Mouse (Mus musculus): ENCODE measurements around the gene Dnmbp. TPM values are rescaled to one million over a fixed set of nuclear protein-coding genes. Genes with fewer than 3 reads are reported as not detected.

Gene Dnmbp
- polyA plus RNA-seq, 1 experiment from 2014 or later, result 4.2 TPM

DNA sequence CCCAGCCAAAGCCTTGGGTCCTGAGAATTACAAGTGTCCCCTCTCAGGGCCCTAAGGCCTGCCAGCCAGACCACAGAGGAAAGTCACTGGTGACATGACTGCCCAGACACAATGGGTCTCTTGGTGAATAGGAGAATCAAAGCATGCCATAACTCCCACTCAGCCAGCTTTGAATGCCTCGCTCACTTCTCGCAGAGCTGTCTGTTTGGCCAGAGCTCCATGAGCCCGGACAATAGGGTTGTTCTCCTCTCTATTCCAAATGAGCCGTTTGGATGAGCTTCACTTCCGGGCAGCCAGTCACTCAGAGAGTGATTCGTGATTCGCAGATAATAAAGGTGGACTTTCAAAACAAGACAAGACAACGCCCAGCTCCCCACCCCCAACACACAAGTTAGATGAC lies 34.9 kb downstream of the Dnmbp start:
- H3K9ac ChIP-seq, result no peak overlapping the region
- no peaks in the 10 kb centered on the region for H3K9me3 ChIP-seq (replicated peaks)
- no peak overlapping the region for H3K27ac ChIP-seq
- H3K27me3 ChIP-seq (replicated peaks), result no peaks in the 10 kb centered on the region
- no peak overlapping the region for H3K4me3 ChIP-seq
- no peaks in the 10 kb centered on the region for H3K4me1 ChIP-seq
- H3K36me3 ChIP-seq, result peaks cover 25% of the 10 kb centered on the region
- no peak overlapping the region for H3K4me2 ChIP-seq
- no peak for ATAC-seq
- WGBS (ENCODE audit: insufficient replicate concordance), result 79% methylated on average over 8 of the region's 8 CpGs

- H3K36me3 ChIP-seq, result peaks cover 27% of the 10 kb centered on the region
- WGBS (ENCODE audit: insufficient replicate concordance), result 76% methylated on average over 11 of the region's 11 CpGs
- no peak overlapping the region for H3K27ac ChIP-seq
- no peaks in the 10 kb centered on the region for H3K9me3 ChIP-seq (replicated peaks)
- no peak overlapping the region for H3K4me2 ChIP-seq
- H3K4me1 ChIP-seq, result no peaks in the 10 kb centered on the region
- no peaks in the 10 kb centered on the region for H3K27me3 ChIP-seq (replicated peaks)
- no peak overlapping the region for H3K4me3 ChIP-seq
- no peak overlapping the region for H3K9ac ChIP-seq
- no peak for ATAC-seq
Observed at GRCm38 (mm10) chr19:43904327-43904726, 35.7 kb downstream of the Dnmbp start.

- H3K27ac ChIP-seq, result no peak overlapping the region
- no peak overlapping the region for H3K9ac ChIP-seq
- peaks cover 24% of the 10 kb centered on the region for H3K36me3 ChIP-seq
- ATAC-seq, result no peak
- H3K27me3 ChIP-seq (replicated peaks), result no peaks in the 10 kb centered on the region
- H3K4me1 ChIP-seq, result peaks cover 7% of the 10 kb centered on the region; the same call in 1 of the 2 replicates
- 58% methylated on average over 12 of the region's 12 CpGs for WGBS (ENCODE audit: insufficient replicate concordance)
- no peaks in the 10 kb centered on the region for H3K9me3 ChIP-seq (replicated peaks)
- H3K4me2 ChIP-seq, result no peak overlapping the region
- no peak overlapping the region for H3K4me3 ChIP-seq
Observed at GRCm38 (mm10) chr19:43902887-43903286, 37.1 kb downstream of the Dnmbp start.

GRCm38 (mm10) chr19:43900690-43901089 lies 39.3 kb downstream of the Dnmbp start:
- Histone ChIP-seq H3K4me1 (peaks cover 7% of the 10 kb centered on the region; the same call in 1 of the 2 replicates), H3K27ac (no peak overlapping the region), H3K9me3 (replicated peaks) (no peaks in the 10 kb centered on the region), H3K4me2 (no peak overlapping the region), H3K4me3 (no peak overlapping the region), H3K9ac (no peak overlapping the region), H3K27me3 (replicated peaks) (no peaks in the 10 kb centered on the region), H3K36me3 (peaks cover 21% of the 10 kb centered on the region)
- ATAC-seq, result no peak
- WGBS (ENCODE audit: insufficient replicate concordance), result 74% methylated on average over 9 of the region's 9 CpGs

- Histone ChIP-seq H3K4me1 (peaks cover 7% of the 10 kb centered on the region; the same call in 1 of the 2 replicates), H3K27ac (no peak overlapping the region), H3K27me3 (replicated peaks) (no peaks in the 10 kb centered on the region), H3K9ac (no peak overlapping the region), H3K36me3 (peaks cover 21% of the 10 kb centered on the region), H3K4me3 (no peak overlapping the region), H3K9me3 (replicated peaks) (no peaks in the 10 kb centered on the region), H3K4me2 (no peak overlapping the region)
- ATAC-seq, result no peak
- 58% methylated on average over 10 of the region's 10 CpGs for WGBS (ENCODE audit: insufficient replicate concordance)
Observed at GRCm38 (mm10) chr19:43898547-43898946, 41.4 kb downstream of the Dnmbp start.

DNA sequence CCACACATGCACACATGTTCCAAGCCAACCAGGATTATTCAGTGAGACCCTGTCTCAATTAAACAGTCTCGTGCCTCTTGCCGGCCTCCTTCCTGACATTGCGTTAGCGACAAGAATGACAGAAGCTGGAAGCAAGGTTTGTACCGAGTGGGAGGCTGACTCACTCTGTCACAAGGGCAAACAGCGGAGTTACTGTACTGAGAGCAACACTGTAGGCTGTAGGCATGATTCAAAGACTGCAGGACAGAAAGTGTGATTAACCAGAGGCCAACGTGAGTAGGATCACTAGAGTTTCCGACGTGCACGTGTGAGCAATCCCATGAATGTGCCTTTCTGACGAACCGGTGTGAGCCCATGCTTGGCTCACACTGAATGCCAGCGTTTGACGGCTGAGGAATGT lies 43.5 kb downstream of the Dnmbp start:
- H3K36me3 ChIP-seq, result peaks cover 13% of the 10 kb centered on the region; the same call in 1 of the 2 replicates
- H3K27ac ChIP-seq, result no peak overlapping the region
- H3K4me1 ChIP-seq, result peaks cover 7% of the 10 kb centered on the region; the same call in 1 of the 2 replicates
- no peak overlapping the region for H3K4me2 ChIP-seq
- H3K9me3 ChIP-seq (replicated peaks), result no peaks in the 10 kb centered on the region
- no peak overlapping the region for H3K9ac ChIP-seq
- H3K27me3 ChIP-seq (replicated peaks), result no peaks in the 10 kb centered on the region
- WGBS (ENCODE audit: insufficient replicate concordance), result 81% methylated on average over 14 of the region's 14 CpGs
- H3K4me3 ChIP-seq, result no peak overlapping the region
- no peak for ATAC-seq

GRCm38 (mm10) chr19:43895951-43896350 lies 44.0 kb downstream of the Dnmbp start:
- peaks cover 7% of the 10 kb centered on the region; the same call in 1 of the 2 replicates for H3K4me1 ChIP-seq
- H3K9me3 ChIP-seq (replicated peaks), result no peaks in the 10 kb centered on the region
- H3K27ac ChIP-seq, result no peak overlapping the region
- 76% methylated on average over 5 of the region's 5 CpGs for WGBS (ENCODE audit: insufficient replicate concordance)
- H3K4me2 ChIP-seq, result no peak overlapping the region
- H3K27me3 ChIP-seq (replicated peaks), result no peaks in the 10 kb centered on the region
- peaks cover 8% of the 10 kb centered on the region; the same call in 1 of the 2 replicates for H3K36me3 ChIP-seq
- H3K4me3 ChIP-seq, result no peak overlapping the region
- H3K9ac ChIP-seq, result no peak overlapping the region
- no peak for ATAC-seq

DNA sequence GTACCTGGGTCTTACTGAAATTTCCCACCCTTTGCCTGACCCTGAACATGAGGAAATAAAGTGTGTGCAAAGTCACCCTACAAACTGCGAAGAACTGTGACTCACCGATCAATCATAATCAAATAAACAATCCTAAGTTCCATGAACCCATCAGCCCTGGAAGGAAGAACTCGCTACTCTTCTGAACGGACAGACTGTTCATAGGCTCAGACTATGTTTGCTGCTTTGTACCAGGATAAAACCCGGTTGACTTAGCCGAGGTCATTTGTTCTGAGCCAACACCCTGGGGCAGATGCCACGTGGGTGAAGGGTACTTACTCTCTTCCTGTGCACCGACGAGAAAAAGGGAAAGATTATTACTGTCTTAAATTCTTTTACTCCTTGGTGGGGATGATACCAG lies 45.2 kb downstream of the Dnmbp start:
- H3K4me2 ChIP-seq, result no peak overlapping the region

GRCm38 (mm10) chr19:43894070-43894469 lies 45.9 kb downstream of the Dnmbp start:
- no peak for ATAC-seq
- H3K9me3 ChIP-seq (replicated peaks), result no peaks in the 10 kb centered on the region
- 43% methylated on average over 7 of the region's 7 CpGs for WGBS (ENCODE audit: insufficient replicate concordance)
- no peaks in the 10 kb centered on the region for H3K36me3 ChIP-seq
- no peak overlapping the region for H3K27ac ChIP-seq
- no peak overlapping the region for H3K9ac ChIP-seq
- peaks cover 12% of the 10 kb centered on the region; the same call in 1 of the 2 replicates for H3K4me1 ChIP-seq
- H3K4me2 ChIP-seq, result 0 out of 2 replicates have a peak overlapping the region, but pooled peaks have one; percentile 4
- no peaks in the 10 kb centered on the region for H3K27me3 ChIP-seq (replicated peaks)
- H3K4me3 ChIP-seq, result no peak overlapping the region

More for the DNA sequence above, 45.2 kb downstream of the Dnmbp start:
- no peak overlapping the region for H3K27ac ChIP-seq
- H3K4me3 ChIP-seq, result no peak overlapping the region
- H3K27me3 ChIP-seq (replicated peaks), result no peaks in the 10 kb centered on the region
- H3K9ac ChIP-seq, result no peak overlapping the region
- no peak for ATAC-seq
- peaks cover 12% of the 10 kb centered on the region; the same call in 1 of the 2 replicates for H3K4me1 ChIP-seq
- no peaks in the 10 kb centered on the region for H3K9me3 ChIP-seq (replicated peaks)
- WGBS (ENCODE audit: insufficient replicate concordance), result 64% methylated on average over 9 of the region's 9 CpGs
- peaks cover under 1% of the 10 kb centered on the region; the same call in 1 of the 2 replicates for H3K36me3 ChIP-seq

- Histone ChIP-seq H3K4me1 (0 out of 2 replicates have a peak, but pooled peaks cover 4% of the 10 kb centered on the region), H3K9ac (no peak overlapping the region), H3K4me3 (no peak overlapping the region), H3K27ac (0 out of 2 replicates have a peak overlapping the region, but pooled peaks have one; percentile 14), H3K4me2 (0 out of 2 replicates have a peak overlapping the region, but pooled peaks have one; percentile 12), H3K36me3 (no peaks in the 10 kb centered on the region), H3K9me3 (replicated peaks) (no peaks in the 10 kb centered on the region), H3K27me3 (replicated peaks) (no peaks in the 10 kb centered on the region)
- 0 out of 2 replicates have a peak, but pooled peaks have one; percentile 30 for ATAC-seq
- 60% methylated on average over 5 of the region's 5 CpGs for WGBS (ENCODE audit: insufficient replicate concordance)
Observed at GRCm38 (mm10) chr19:43890487-43890886, 49.5 kb downstream of the Dnmbp start.

GRCm38 (mm10) chr19:43887725-43888124 lies 52.3 kb downstream of the Dnmbp start:
- no peak overlapping the region for H3K4me3 ChIP-seq
- ATAC-seq, result no peak
- no peaks in the 10 kb centered on the region for H3K36me3 ChIP-seq
- no peaks in the 10 kb centered on the region for H3K27me3 ChIP-seq (replicated peaks)
- H3K9me3 ChIP-seq (replicated peaks), result no peaks in the 10 kb centered on the region
- H3K9ac ChIP-seq, result no peak overlapping the region
- no peak overlapping the region for H3K27ac ChIP-seq
- 59% methylated on average over 2 of the region's 2 CpGs for WGBS (ENCODE audit: insufficient replicate concordance)
- H3K4me1 ChIP-seq, result peaks cover 13% of the 10 kb centered on the region; the same call in 1 of the 2 replicates
- H3K4me2 ChIP-seq, result no peak overlapping the region

GRCm38 (mm10) chr19:43887242-43887641 lies 52.7 kb downstream of the Dnmbp start:
- no peak for ATAC-seq
- WGBS (ENCODE audit: insufficient replicate concordance), result 72% methylated on average over 5 of the region's 5 CpGs

More at GRCm38 (mm10) chr19:43887242-43887641, 52.7 kb downstream of the Dnmbp start:
- H3K4me3 ChIP-seq, result no peak overlapping the region
- H3K4me2 ChIP-seq, result no peak overlapping the region
- H3K9me3 ChIP-seq (replicated peaks), result no peaks in the 10 kb centered on the region
- no peaks in the 10 kb centered on the region for H3K27me3 ChIP-seq (replicated peaks)
- no peaks in the 10 kb centered on the region for H3K36me3 ChIP-seq
- no peak overlapping the region for H3K9ac ChIP-seq
- H3K27ac ChIP-seq, result no peak overlapping the region
- H3K4me1 ChIP-seq, result peaks cover 13% of the 10 kb centered on the region; the same call in 1 of the 2 replicates

Data from liver, embryonic 12.5 days (tissue).